Mouse (Mus musculus): ENCODE data around the gene Hcar2. TPM values are rescaled to one million over a fixed set of nuclear protein-coding genes. Genes with fewer than 3 reads are reported as not detected.

Hcar2 gene
- total RNA-seq, 1 experiment = not detected

DNA sequence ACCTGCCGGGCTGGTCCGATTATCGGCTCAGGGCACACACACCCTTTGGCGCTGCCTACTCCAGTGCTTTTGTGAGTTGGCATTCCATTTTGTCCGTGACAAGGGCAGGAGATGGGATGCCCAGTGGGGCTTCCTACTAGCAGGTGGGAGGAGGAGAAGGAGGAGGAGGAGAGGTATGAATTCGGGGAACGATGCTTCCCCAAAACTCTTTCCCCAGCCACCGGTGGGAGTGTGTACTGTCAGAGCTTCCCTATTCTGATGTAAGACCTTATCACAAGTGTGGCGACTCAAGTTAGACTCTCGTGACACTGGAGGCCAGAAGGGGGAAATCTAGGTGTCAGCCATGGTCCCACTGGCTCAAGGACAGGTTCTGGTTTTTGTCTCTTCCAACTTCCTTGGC is 19.0 kb upstream of the Hcar2 start:
- H3K9ac ChIP-seq (ENCODE audit: insufficient read depth, low read depth, low read length, poor library complexity, severe bottlenecking) = no peak overlapping the region
- no peaks in the 10 kb centered on the region for H3K36me3 ChIP-seq (ENCODE audit: control insufficient read depth, insufficient read depth, low read length, poor library complexity, severe bottlenecking)
- no peak for TF ChIP-seq HCFC1 (IDR thresholded peaks at IDR 0.05; ENCODE audit: borderline replicate concordance, insufficient read depth, low read length)
- no peak for TF ChIP-seq ZNF384 (IDR thresholded peaks at IDR 0.05; ENCODE audit: low read depth, low read length)
- TF ChIP-seq MAFK (IDR thresholded peaks at IDR 0.05; ENCODE audit: insufficient read depth, low read depth, low read length) = no peak
- no peak for TF ChIP-seq ZC3H11A (IDR thresholded peaks at IDR 0.05; ENCODE audit: borderline replicate concordance, low read depth, low read length)
- TF ChIP-seq CHD2 (IDR thresholded peaks at IDR 0.05; ENCODE audit: low read depth, low read length) = no peak
- no peak overlapping the region for H3K4me3 ChIP-seq (ENCODE audit: insufficient read depth in 1 of 2, low read depth in 1 of 2, low read length in 2 of 2, poor library complexity in 1 of 2, severe bottlenecking in 1 of 2)
- no peaks in the 10 kb centered on the region for H3K9me3 ChIP-seq (ENCODE audit: control insufficient read depth, insufficient read depth, low read depth, low read length)
- in situ Hi-C loops (cut with MboI; ENCODE audit: low sequenced_read_pairs in 2 of 2, unreplicated experiment in 2 of 2) = no loop called here
- no peak overlapping the region for H3K27ac ChIP-seq (ENCODE audit: insufficient read depth, low read depth, low read length, poor library complexity, severe bottlenecking)
- H3K4me1 ChIP-seq (ENCODE audit: control insufficient read depth in 2 of 2, insufficient read depth in 2 of 2, low read length in 2 of 2, poor library complexity in 1 of 2) = peaks cover 0 to 4% of the 10 kb centered on the region in 2 experiments; a peak in 1 of 4 replicates
- no peak for DNase-seq (ENCODE audit: low read depth, low spot score)

DNA sequence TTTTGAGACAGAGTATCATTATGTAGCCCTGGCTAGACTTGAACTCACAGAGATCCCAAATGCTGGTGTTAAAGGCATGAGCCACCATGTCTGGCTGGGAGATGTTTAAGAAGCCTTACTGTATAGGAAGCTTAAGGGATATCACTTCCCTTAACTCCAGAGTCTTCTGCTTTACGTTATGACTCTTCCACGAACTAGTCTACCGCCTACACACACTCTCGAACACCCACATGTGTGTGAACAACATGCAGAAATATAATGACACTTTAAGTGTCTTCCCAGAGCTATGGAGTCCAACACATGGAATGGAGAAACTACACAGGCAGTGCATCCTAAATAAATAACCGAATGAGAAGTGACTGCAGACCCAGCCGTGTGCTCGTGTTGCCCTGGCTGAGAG is 18.6 kb upstream of the Hcar2 start:
- no peaks in the 10 kb centered on the region for H3K9me3 ChIP-seq (ENCODE audit: control insufficient read depth, insufficient read depth, low read depth, low read length)
- H3K4me3 ChIP-seq (ENCODE audit: insufficient read depth in 1 of 2, low read depth in 1 of 2, low read length in 2 of 2, poor library complexity in 1 of 2, severe bottlenecking in 1 of 2) = no peak overlapping the region
- H3K36me3 ChIP-seq (ENCODE audit: control insufficient read depth, insufficient read depth, low read length, poor library complexity, severe bottlenecking) = no peaks in the 10 kb centered on the region
- H3K9ac ChIP-seq (ENCODE audit: insufficient read depth, low read depth, low read length, poor library complexity, severe bottlenecking) = no peak overlapping the region
- in situ Hi-C loops (cut with MboI; ENCODE audit: low sequenced_read_pairs in 2 of 2, unreplicated experiment in 2 of 2) = no loop called here
- H3K4me1 ChIP-seq (ENCODE audit: control insufficient read depth in 2 of 2, insufficient read depth in 2 of 2, low read length in 2 of 2, poor library complexity in 1 of 2) = peaks cover 0 to 7% of the 10 kb centered on the region in 2 experiments; a peak in 1 of 4 replicates
- DNase-seq (ENCODE audit: low read depth, low spot score) = no peak
- H3K27ac ChIP-seq (ENCODE audit: insufficient read depth, low read depth, low read length, poor library complexity, severe bottlenecking) = no peak overlapping the region
- TF ChIP-seq ZC3H11A (IDR thresholded peaks at IDR 0.05; ENCODE audit: borderline replicate concordance, low read depth, low read length) = no peak
- no peak for TF ChIP-seq ZNF384 (IDR thresholded peaks at IDR 0.05; ENCODE audit: low read depth, low read length)
- TF ChIP-seq HCFC1 (IDR thresholded peaks at IDR 0.05; ENCODE audit: borderline replicate concordance, insufficient read depth, low read length) = no peak
- no peak for TF ChIP-seq MAFK (IDR thresholded peaks at IDR 0.05; ENCODE audit: insufficient read depth, low read depth, low read length)
- TF ChIP-seq CHD2 (IDR thresholded peaks at IDR 0.05; ENCODE audit: low read depth, low read length) = no peak

- in situ Hi-C loops (cut with MboI; ENCODE audit: low sequenced_read_pairs in 2 of 2, unreplicated experiment in 2 of 2) = no loop called here
- Histone ChIP-seq H3K9me3 (ENCODE audit: control insufficient read depth, insufficient read depth, low read depth, low read length) (no peaks in the 10 kb centered on the region), H3K4me1 (ENCODE audit: control insufficient read depth in 2 of 2, insufficient read depth in 2 of 2, low read length in 2 of 2, poor library complexity in 1 of 2) (peaks cover 0 to 9% of the 10 kb centered on the region in 2 experiments; a peak in 1 of 4 replicates), H3K4me3 (ENCODE audit: insufficient read depth in 1 of 2, low read depth in 1 of 2, low read length in 2 of 2, poor library complexity in 1 of 2, severe bottlenecking in 1 of 2) (no peak overlapping the region), H3K9ac (ENCODE audit: insufficient read depth, low read depth, low read length, poor library complexity, severe bottlenecking) (no peak overlapping the region), H3K36me3 (ENCODE audit: control insufficient read depth, insufficient read depth, low read length, poor library complexity, severe bottlenecking) (no peaks in the 10 kb centered on the region), H3K27ac (ENCODE audit: insufficient read depth, low read depth, low read length, poor library complexity, severe bottlenecking) (no peak overlapping the region)
- peak; percentile 35 for DNase-seq (ENCODE audit: low read depth, low spot score)
- TF ChIP-seq ZC3H11A (IDR thresholded peaks at IDR 0.05; ENCODE audit: borderline replicate concordance, low read depth, low read length) (no peak), HCFC1 (IDR thresholded peaks at IDR 0.05; ENCODE audit: borderline replicate concordance, insufficient read depth, low read length) (no peak), MAFK (IDR thresholded peaks at IDR 0.05; ENCODE audit: insufficient read depth, low read depth, low read length) (no peak), ZNF384 (IDR thresholded peaks at IDR 0.05; ENCODE audit: low read depth, low read length) (no peak), CHD2 (IDR thresholded peaks at IDR 0.05; ENCODE audit: low read depth, low read length) (no peak)
Measured at GRCm38 (mm10) chr5:123880778-123881177, 15.5 kb upstream of the Hcar2 start.

- Histone ChIP-seq H3K4me3 (ENCODE audit: insufficient read depth in 1 of 2, low read depth in 1 of 2, low read length in 2 of 2, poor library complexity in 1 of 2, severe bottlenecking in 1 of 2) (peak within 1 kb of the TSS; percentile 10 to 47; a peak in 2 of 4 replicates), H3K9me3 (ENCODE audit: control insufficient read depth, insufficient read depth, low read depth, low read length) (no peaks in the 10 kb centered on the region), H3K27ac (ENCODE audit: insufficient read depth, low read depth, low read length, poor library complexity, severe bottlenecking) (no peak within 1 kb of the TSS), H3K9ac (ENCODE audit: insufficient read depth, low read depth, low read length, poor library complexity, severe bottlenecking) (peak within 1 kb of the TSS; percentile 51; the same call in 1 of the 2 replicates), H3K36me3 (ENCODE audit: control insufficient read depth, insufficient read depth, low read length, poor library complexity, severe bottlenecking) (no peaks in the 10 kb centered on the region), H3K4me1 (ENCODE audit: control insufficient read depth in 2 of 2, insufficient read depth in 2 of 2, low read length in 2 of 2, poor library complexity in 1 of 2) (peaks cover 0 to 9% of the 10 kb centered on the region in 2 experiments; a peak in 1 of 4 replicates)
- no peak for TF ChIP-seq ZC3H11A (IDR thresholded peaks at IDR 0.05; ENCODE audit: borderline replicate concordance, low read depth, low read length)
- TF ChIP-seq ZNF384 (IDR thresholded peaks at IDR 0.05; ENCODE audit: low read depth, low read length) = no peak
- TF ChIP-seq HCFC1 (IDR thresholded peaks at IDR 0.05; ENCODE audit: borderline replicate concordance, insufficient read depth, low read length) = no peak
- TF ChIP-seq MAFK (IDR thresholded peaks at IDR 0.05; ENCODE audit: insufficient read depth, low read depth, low read length) = no peak
- no peak for TF ChIP-seq CHD2 (IDR thresholded peaks at IDR 0.05; ENCODE audit: low read depth, low read length)
- in situ Hi-C loops (cut with MboI; ENCODE audit: low sequenced_read_pairs in 2 of 2, unreplicated experiment in 2 of 2) = no loop called here
- no peak for DNase-seq (ENCODE audit: low read depth, low spot score)
Measured at GRCm38 (mm10) chr5:123879928-123880327, 14.6 kb upstream of the Hcar2 start, which contains the start of gene Hcar1. Gene Hcar1, minus strand, starts transcription at chr5:123880020.
